Mouse (Mus musculus): Measurements from ENCODE around the gene Foxc2. TPM values are rescaled to one million over a fixed set of nuclear protein-coding genes. Genes with fewer than 3 reads are reported as not detected.

Gene Foxc2
- polyA plus RNA-seq, 1 experiment from 2014 or later: 1.9 TPM

DNA sequence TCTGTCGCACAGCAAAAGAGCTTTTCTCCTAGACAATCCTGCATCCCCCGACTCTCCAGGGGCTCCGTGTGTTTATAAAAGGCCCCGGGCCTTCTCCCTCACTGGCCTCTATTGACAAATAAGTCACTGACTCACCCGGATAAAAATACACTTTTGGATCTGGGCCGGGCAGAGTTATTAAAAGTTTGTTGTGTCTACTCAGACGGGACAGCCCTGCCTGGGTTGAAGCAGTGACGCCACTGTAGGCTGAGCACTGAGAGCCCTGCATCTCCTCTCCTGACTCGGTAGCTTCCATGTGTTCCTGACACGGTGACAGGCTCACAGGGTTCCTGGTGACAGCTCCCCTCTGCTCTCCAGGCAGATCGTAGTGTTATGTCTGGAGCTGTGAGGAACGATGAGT, 36.4 kb downstream of the Foxc2 start:
- H3K9ac ChIP-seq (ENCODE audit: low read depth, low read length): no peak overlapping the region
- no peak overlapping the region for H3K27ac ChIP-seq (ENCODE audit: low read depth, low read length)
- ATAC-seq: no peak
- H3K4me3 ChIP-seq (ENCODE audit: low read length): no peak overlapping the region
- no peaks in the 10 kb centered on the region for H3K36me3 ChIP-seq (ENCODE audit: control insufficient read depth, insufficient read depth, low read length)
- 67% methylated on average over 12 of the region's 12 CpGs for WGBS
- H3K4me1 ChIP-seq (ENCODE audit: control insufficient read depth, insufficient read depth, low read depth, low read length): no peaks in the 10 kb centered on the region
- no peak overlapping the region for H3K4me2 ChIP-seq (ENCODE audit: low read length)
- no peaks in the 10 kb centered on the region for H3K9me3 ChIP-seq (ENCODE audit: control insufficient read depth, low read length)
- H3K27me3 ChIP-seq (replicated peaks; ENCODE audit: control insufficient read depth, insufficient read depth, low read length): 0 out of 2 replicates have a peak, but pooled peaks cover 2% of the 10 kb centered on the region

DNA sequence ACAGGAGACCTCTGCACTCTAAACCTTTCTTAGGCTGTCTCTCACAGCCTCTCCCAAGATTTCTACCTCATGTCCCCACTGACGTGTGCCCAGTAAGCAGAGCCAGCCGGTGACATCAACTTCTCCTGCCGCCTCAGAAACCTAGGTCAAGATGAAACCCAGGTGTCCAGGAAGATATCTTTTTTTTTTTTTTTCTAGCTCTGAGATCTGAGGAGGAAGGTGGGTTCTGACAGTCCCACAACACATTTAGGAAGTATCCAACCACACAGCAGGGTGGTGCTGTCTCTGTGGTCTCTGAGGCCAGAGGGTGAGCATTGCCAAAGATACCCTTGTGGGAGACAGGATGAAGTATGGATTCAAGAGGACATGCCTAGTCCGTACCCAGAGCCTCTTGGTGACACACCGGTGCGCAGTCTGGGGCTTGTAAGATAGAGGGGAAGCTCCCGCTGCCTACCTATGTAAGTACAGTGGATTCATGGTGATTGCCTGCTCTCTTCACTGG, 41.1 kb downstream of the Foxc2 start:
- no peaks in the 10 kb centered on the region for H3K4me1 ChIP-seq (ENCODE audit: control insufficient read depth, insufficient read depth, low read depth, low read length)
- no peak for ATAC-seq
- no peak overlapping the region for H3K4me3 ChIP-seq (ENCODE audit: low read length)
- H3K9me3 ChIP-seq (ENCODE audit: control insufficient read depth, low read length): no peaks in the 10 kb centered on the region
- WGBS: 90% methylated on average over 7 of the region's 7 CpGs
- H3K27ac ChIP-seq (ENCODE audit: low read depth, low read length): no peak overlapping the region
- no peak overlapping the region for H3K9ac ChIP-seq (ENCODE audit: low read depth, low read length)
- 0 out of 2 replicates have a peak, but pooled peaks cover 2% of the 10 kb centered on the region for H3K27me3 ChIP-seq (replicated peaks; ENCODE audit: control insufficient read depth, insufficient read depth, low read length)
- no peaks in the 10 kb centered on the region for H3K36me3 ChIP-seq (ENCODE audit: control insufficient read depth, insufficient read depth, low read length)
- no peak overlapping the region for H3K4me2 ChIP-seq (ENCODE audit: low read length)

DNA sequence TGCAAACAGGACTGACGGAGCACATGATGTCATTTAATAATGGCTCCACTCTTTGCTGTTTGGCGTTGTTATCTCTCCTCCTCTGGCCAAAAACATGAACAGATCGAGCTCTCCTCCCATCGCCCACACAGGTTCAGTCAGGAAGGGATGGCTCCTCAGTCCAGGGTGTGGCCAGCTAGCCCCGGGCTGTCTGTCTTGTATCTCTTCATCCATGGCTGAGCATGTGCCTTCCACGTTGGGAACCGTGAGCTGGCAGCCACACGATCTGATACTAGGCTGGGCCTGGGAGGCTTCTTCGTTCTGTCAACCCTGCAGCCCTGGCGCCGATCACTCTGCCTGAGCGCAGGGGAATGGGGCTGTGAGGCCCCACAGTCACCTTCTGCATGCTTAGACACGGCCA, 42.8 kb downstream of the Foxc2 start:
- no peak for ATAC-seq
- Histone ChIP-seq H3K27ac (ENCODE audit: low read depth, low read length) (no peak overlapping the region), H3K4me3 (ENCODE audit: low read length) (no peak overlapping the region), H3K27me3 (replicated peaks; ENCODE audit: control insufficient read depth, insufficient read depth, low read length) (0 out of 2 replicates have a peak, but pooled peaks cover 2% of the 10 kb centered on the region), H3K36me3 (ENCODE audit: control insufficient read depth, insufficient read depth, low read length) (no peaks in the 10 kb centered on the region), H3K4me2 (ENCODE audit: low read length) (no peak overlapping the region), H3K9ac (ENCODE audit: low read depth, low read length) (no peak overlapping the region), H3K4me1 (ENCODE audit: control insufficient read depth, insufficient read depth, low read depth, low read length) (no peaks in the 10 kb centered on the region), H3K9me3 (ENCODE audit: control insufficient read depth, low read length) (no peaks in the 10 kb centered on the region)
- 76% methylated on average over 13 of the region's 13 CpGs for WGBS

DNA sequence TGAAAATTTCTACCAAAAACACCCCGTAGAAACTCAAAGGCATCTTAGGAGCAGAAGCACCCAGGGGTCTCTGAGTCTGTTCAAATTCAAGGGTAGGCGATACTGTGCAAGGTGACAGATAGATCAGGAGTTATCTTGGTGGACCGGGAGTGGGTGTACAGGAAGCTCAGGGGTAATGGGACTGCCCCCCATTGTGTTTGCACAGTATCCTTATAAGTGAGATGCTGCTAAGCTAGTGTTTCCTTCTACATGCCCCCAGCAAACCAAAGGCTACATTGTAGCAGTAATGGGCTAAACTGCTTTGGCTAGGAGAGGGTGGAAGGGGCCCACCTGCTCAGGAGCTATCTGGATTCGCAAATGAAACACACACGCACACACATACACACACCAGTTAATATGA, 45.5 kb downstream of the Foxc2 start:
- H3K27ac ChIP-seq (ENCODE audit: low read depth, low read length): no peak overlapping the region
- no peaks in the 10 kb centered on the region for H3K36me3 ChIP-seq (ENCODE audit: control insufficient read depth, insufficient read depth, low read length)
- no peak overlapping the region for H3K4me3 ChIP-seq (ENCODE audit: low read length)
- no peak overlapping the region for H3K4me2 ChIP-seq (ENCODE audit: low read length)
- H3K9me3 ChIP-seq (ENCODE audit: control insufficient read depth, low read length): no peaks in the 10 kb centered on the region
- ATAC-seq: no peak
- H3K27me3 ChIP-seq (replicated peaks; ENCODE audit: control insufficient read depth, insufficient read depth, low read length): 0 out of 2 replicates have a peak, but pooled peaks cover 2% of the 10 kb centered on the region
- 93% methylated on average over 5 of the region's 5 CpGs for WGBS
- H3K4me1 ChIP-seq (ENCODE audit: control insufficient read depth, insufficient read depth, low read depth, low read length): no peaks in the 10 kb centered on the region
- H3K9ac ChIP-seq (ENCODE audit: low read depth, low read length): no peak overlapping the region

- H3K4me2 ChIP-seq (ENCODE audit: low read length): no peak overlapping the region
- WGBS: 78% methylated on average over 4 of the region's 4 CpGs
These were observed 46.4 kb downstream of the Foxc2 start for GRCm38 (mm10) chr8:121162413-121162812.

GRCm38 (mm10) chr8:121162906-121163695, 47.1 kb downstream of the Foxc2 start:
- no peak overlapping the region for H3K27ac ChIP-seq (ENCODE audit: low read depth, low read length)
- H3K4me2 ChIP-seq (ENCODE audit: low read length): no peak overlapping the region
- H3K27me3 ChIP-seq (replicated peaks; ENCODE audit: control insufficient read depth, insufficient read depth, low read length): 0 out of 2 replicates have a peak, but pooled peaks cover 2% of the 10 kb centered on the region
- WGBS: 70% methylated on average over 11 of the region's 11 CpGs
- ATAC-seq: no peak
- H3K9ac ChIP-seq (ENCODE audit: low read depth, low read length): no peak overlapping the region
- no peak overlapping the region for H3K4me3 ChIP-seq (ENCODE audit: low read length)
- no peaks in the 10 kb centered on the region for H3K4me1 ChIP-seq (ENCODE audit: control insufficient read depth, insufficient read depth, low read depth, low read length)
- no peaks in the 10 kb centered on the region for H3K36me3 ChIP-seq (ENCODE audit: control insufficient read depth, insufficient read depth, low read length)
- H3K9me3 ChIP-seq (ENCODE audit: control insufficient read depth, low read length): no peaks in the 10 kb centered on the region

More at GRCm38 (mm10) chr8:121162413-121162812, 46.4 kb downstream of the Foxc2 start:
- no peak overlapping the region for H3K27ac ChIP-seq (ENCODE audit: low read depth, low read length)
- H3K4me3 ChIP-seq (ENCODE audit: low read length): no peak overlapping the region
- H3K9me3 ChIP-seq (ENCODE audit: control insufficient read depth, low read length): no peaks in the 10 kb centered on the region
- H3K9ac ChIP-seq (ENCODE audit: low read depth, low read length): no peak overlapping the region
- no peak for ATAC-seq
- H3K4me1 ChIP-seq (ENCODE audit: control insufficient read depth, insufficient read depth, low read depth, low read length): no peaks in the 10 kb centered on the region
- H3K27me3 ChIP-seq (replicated peaks; ENCODE audit: control insufficient read depth, insufficient read depth, low read length): 0 out of 2 replicates have a peak, but pooled peaks cover 2% of the 10 kb centered on the region
- no peaks in the 10 kb centered on the region for H3K36me3 ChIP-seq (ENCODE audit: control insufficient read depth, insufficient read depth, low read length)

DNA sequence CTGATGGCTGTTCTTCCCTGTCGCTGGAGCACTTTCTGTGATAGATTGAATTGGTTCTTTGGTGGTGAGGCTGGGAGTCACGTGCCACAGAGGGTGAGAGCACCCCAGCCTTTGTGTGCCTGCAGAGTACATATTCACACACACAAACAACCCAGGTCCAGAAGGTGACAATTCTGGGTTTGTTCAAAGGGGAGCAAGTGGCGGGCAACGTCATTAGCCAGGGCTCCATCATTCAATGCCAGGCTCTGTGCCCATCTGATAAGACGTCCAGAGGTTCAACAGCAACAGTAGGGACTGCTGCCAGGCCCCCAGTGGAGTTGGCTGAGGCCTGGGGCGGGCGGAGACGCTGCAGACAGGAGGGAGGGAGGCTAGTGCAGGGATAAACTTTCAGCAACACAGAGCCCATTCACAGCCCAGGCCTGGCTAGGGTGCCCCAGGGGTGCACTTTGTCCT, 48.1 kb downstream of the Foxc2 start:
- 45% methylated on average over 8 of the region's 8 CpGs for WGBS
- Histone ChIP-seq H3K9me3 (ENCODE audit: control insufficient read depth, low read length) (no peaks in the 10 kb centered on the region), H3K4me1 (ENCODE audit: control insufficient read depth, insufficient read depth, low read depth, low read length) (no peaks in the 10 kb centered on the region), H3K27ac (ENCODE audit: low read depth, low read length) (no peak overlapping the region), H3K36me3 (ENCODE audit: control insufficient read depth, insufficient read depth, low read length) (no peaks in the 10 kb centered on the region), H3K9ac (ENCODE audit: low read depth, low read length) (no peak overlapping the region), H3K4me2 (ENCODE audit: low read length) (no peak overlapping the region), H3K27me3 (replicated peaks; ENCODE audit: control insufficient read depth, insufficient read depth, low read length) (0 out of 2 replicates have a peak, but pooled peaks cover 2% of the 10 kb centered on the region), H3K4me3 (ENCODE audit: low read length) (no peak overlapping the region)
- ATAC-seq: no peak

GRCm38 (mm10) chr8:121168033-121168432, 52.1 kb downstream of the Foxc2 start:
- no peak for ATAC-seq
- Histone ChIP-seq H3K4me2 (ENCODE audit: low read length) (no peak overlapping the region), H3K4me3 (ENCODE audit: low read length) (no peak overlapping the region), H3K9me3 (ENCODE audit: control insufficient read depth, low read length) (no peaks in the 10 kb centered on the region), H3K27me3 (replicated peaks; ENCODE audit: control insufficient read depth, insufficient read depth, low read length) (no peaks in the 10 kb centered on the region), H3K36me3 (ENCODE audit: control insufficient read depth, insufficient read depth, low read length) (no peaks in the 10 kb centered on the region), H3K9ac (ENCODE audit: low read depth, low read length) (no peak overlapping the region), H3K27ac (ENCODE audit: low read depth, low read length) (no peak overlapping the region), H3K4me1 (ENCODE audit: control insufficient read depth, insufficient read depth, low read depth, low read length) (no peaks in the 10 kb centered on the region)
- WGBS: 73% methylated on average over 5 of the region's 5 CpGs
